Mouse (Mus musculus) megakaryocyte, embryonic 14.5 days (primary cell): Measurements from ENCODE around the gene Gng8. TPM values are rescaled to one million over a fixed set of nuclear protein-coding genes. Genes with fewer than 3 reads are reported as not detected.

ENCODE experiments used
- H3K27me3 ChIP-seq: replicated peaks from 2 replicates; pipeline ENCODE3; 2012; ENCODE audit warnings: inconsistent platforms
- H3K36me3 ChIP-seq: replicated peaks from 2 replicates; pipeline ENCODE3; 2012; ENCODE audit warnings: low read length, inconsistent platforms, mixed read lengths
- H3K4me1 ChIP-seq: 2 replicates; pipeline ENCODE4 v1.6.1; 2012; ENCODE audit warnings: inconsistent platforms
- H3K4me3 ChIP-seq: replicated peaks from 2 replicates; pipeline ENCODE3; 2012; ENCODE audit warnings: moderate library complexity, mild to moderate bottlenecking, inconsistent platforms
- H3K9me3 ChIP-seq: 2 replicates; pipeline ENCODE4 v1.6.1; 2012; ENCODE audit warnings: inconsistent platforms
- FLI1 ChIP-seq: IDR thresholded peaks from 2 replicates; pipeline ENCODE4 v1.6.1; 2012; ENCODE audit warnings: low read length, inconsistent platforms, mixed read lengths
- GATA1 ChIP-seq: IDR thresholded peaks from 3 replicates; pipeline ENCODE4 v1.6.1; 2012; ENCODE audit warnings: mixed read lengths, low read length, inconsistent platforms, borderline replicate concordance
- polyA plus RNA-seq: library from polyadenylated mRNA; stranded (reverse); fragments of >175 nt; gene quantifications from 2 replicates; pipeline ENCODE4 v1.2.3, GENCODE M21; 2012; ENCODE audit warnings: low replicate concordance; ENCODE audit not compliant: insufficient read depth

Gene Gng8
- polyA plus RNA-seq, 1 experiment = not detected

GRCm38 (mm10) chr7:16853302-16853831 is 38.2 kb upstream of the Gng8 start:
- Histone ChIP-seq H3K4me3 (no peak overlapping the region), H3K4me1 (peaks cover 32% of the 10 kb centered on the region), H3K36me3 (peaks cover 97% of the 10 kb centered on the region), H3K27me3 (no peaks in the 10 kb centered on the region), H3K9me3 (no peaks in the 10 kb centered on the region)
- TF ChIP-seq GATA1 = no peak
- TF ChIP-seq FLI1 = no peak

- H3K4me1 ChIP-seq = peaks cover 19% of the 10 kb centered on the region
- no peak overlapping the region for H3K4me3 ChIP-seq
- no peak for TF ChIP-seq GATA1
- no peak for TF ChIP-seq FLI1
- H3K9me3 ChIP-seq = no peaks in the 10 kb centered on the region
- peaks cover 98% of the 10 kb centered on the region for H3K36me3 ChIP-seq
- no peaks in the 10 kb centered on the region for H3K27me3 ChIP-seq
Measured at GRCm38 (mm10) chr7:16858336-16858735, 33.2 kb upstream of the Gng8 start.

GRCm38 (mm10) chr7:16859902-16860651 is 31.5 kb upstream of the Gng8 start:
- Histone ChIP-seq H3K9me3 (no peaks in the 10 kb centered on the region), H3K36me3 (peaks cover 98% of the 10 kb centered on the region), H3K4me3 (no peak overlapping the region), H3K4me1 (peaks cover 15% of the 10 kb centered on the region), H3K27me3 (no peaks in the 10 kb centered on the region)
- TF ChIP-seq GATA1 (no peak), FLI1 (no peak)

GRCm38 (mm10) chr7:16867488-16867887 is 24.1 kb upstream of the Gng8 start:
- Histone ChIP-seq H3K36me3 (peaks cover 99% of the 10 kb centered on the region), H3K4me3 (no peak overlapping the region), H3K27me3 (no peaks in the 10 kb centered on the region), H3K4me1 (peaks cover 18% of the 10 kb centered on the region), H3K9me3 (no peaks in the 10 kb centered on the region)
- no peak for TF ChIP-seq FLI1
- no peak for TF ChIP-seq GATA1

- H3K4me3 ChIP-seq = no peak overlapping the region
- no peaks in the 10 kb centered on the region for H3K27me3 ChIP-seq
- peaks cover 83% of the 10 kb centered on the region for H3K36me3 ChIP-seq
- peaks cover 26% of the 10 kb centered on the region for H3K4me1 ChIP-seq
- no peak for TF ChIP-seq FLI1
- TF ChIP-seq GATA1 = no peak
- no peaks in the 10 kb centered on the region for H3K9me3 ChIP-seq
Measured at GRCm38 (mm10) chr7:16869497-16869896, 22.1 kb upstream of the Gng8 start.

GRCm38 (mm10) chr7:16871600-16871999 is 20.0 kb upstream of the Gng8 start:
- Histone ChIP-seq H3K9me3 (no peaks in the 10 kb centered on the region), H3K4me1 (peaks cover 31% of the 10 kb centered on the region), H3K36me3 (peaks cover 62% of the 10 kb centered on the region), H3K4me3 (no peak overlapping the region), H3K27me3 (peaks cover 5% of the 10 kb centered on the region)
- TF ChIP-seq FLI1 = no peak
- TF ChIP-seq GATA1 = no peak

GRCm38 (mm10) chr7:16872478-16872877 is 19.1 kb upstream of the Gng8 start:
- H3K27me3 ChIP-seq = peaks cover 9% of the 10 kb centered on the region
- peaks cover 38% of the 10 kb centered on the region for H3K4me1 ChIP-seq
- TF ChIP-seq GATA1 (no peak), FLI1 (no peak)
- no peak overlapping the region for H3K4me3 ChIP-seq
- H3K9me3 ChIP-seq = no peaks in the 10 kb centered on the region
- peaks cover 53% of the 10 kb centered on the region for H3K36me3 ChIP-seq

GRCm38 (mm10) chr7:16873392-16873791 is 18.2 kb upstream of the Gng8 start:
- H3K27me3 ChIP-seq = peaks cover 9% of the 10 kb centered on the region
- H3K9me3 ChIP-seq = no peaks in the 10 kb centered on the region
- TF ChIP-seq GATA1 (no peak), FLI1 (no peak)
- no peak overlapping the region for H3K4me3 ChIP-seq
- H3K4me1 ChIP-seq = peaks cover 38% of the 10 kb centered on the region
- H3K36me3 ChIP-seq = peaks cover 45% of the 10 kb centered on the region

- Histone ChIP-seq H3K36me3 (peaks cover 37% of the 10 kb centered on the region), H3K27me3 (peaks cover 11% of the 10 kb centered on the region), H3K9me3 (no peaks in the 10 kb centered on the region), H3K4me3 (peak overlapping the region; percentile 95), H3K4me1 (peaks cover 39% of the 10 kb centered on the region)
- TF ChIP-seq GATA1 (no peak), FLI1 (no peak)
Measured at GRCm38 (mm10) chr7:16874190-16874589, 17.4 kb upstream of the Gng8 start.

GRCm38 (mm10) chr7:16874756-16875309 is 16.8 kb upstream of the Gng8 start:
- peaks cover 13% of the 10 kb centered on the region for H3K27me3 ChIP-seq
- peaks cover 41% of the 10 kb centered on the region for H3K4me1 ChIP-seq
- TF ChIP-seq FLI1 (no peak), GATA1 (no peak)

More at GRCm38 (mm10) chr7:16874756-16875309, 16.8 kb upstream of the Gng8 start:
- peak overlapping the region; percentile 95 for H3K4me3 ChIP-seq
- H3K36me3 ChIP-seq = peaks cover 31% of the 10 kb centered on the region
- H3K9me3 ChIP-seq = no peaks in the 10 kb centered on the region
